Mouse (Mus musculus): Measurements from ENCODE around the gene 5730522E02Rik.

DNA sequence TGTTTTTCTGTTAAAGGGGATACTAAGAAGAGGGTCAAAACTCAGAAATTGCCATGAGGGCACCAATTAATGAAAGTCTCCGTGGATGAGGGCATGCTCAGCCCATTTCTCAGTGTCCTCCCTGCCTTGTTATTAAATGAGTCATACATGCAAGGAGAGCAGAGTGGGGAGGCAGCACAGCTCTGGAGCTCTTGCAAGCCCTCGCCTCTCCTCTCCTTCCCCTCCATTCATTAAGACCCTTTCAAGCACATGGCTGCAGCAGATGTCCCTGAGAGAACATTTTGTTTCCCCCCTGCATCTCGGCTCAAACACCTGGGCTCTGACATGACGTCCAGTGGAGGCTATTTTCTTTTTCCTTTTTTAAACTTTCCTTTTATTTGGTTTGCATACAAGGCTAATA lies 138.5 kb downstream of the 5730522E02Rik start:
- no peak for TF ChIP-seq CTCF (IDR thresholded peaks at IDR 0.05; ENCODE audit: low read depth, low read length)
- TF ChIP-seq POLR2A (IDR thresholded peaks at IDR 0.05; ENCODE audit: borderline replicate concordance, low read depth, low read length), result no peak
